Mouse (Mus musculus): ENCODE data around the gene Grin1. TPM values are rescaled to one million over a fixed set of nuclear protein-coding genes. Genes with fewer than 3 reads are reported as not detected.

The Grin1 gene
- polyA plus RNA-seq, 1 experiment from 2014 or later = 1.3 TPM

DNA sequence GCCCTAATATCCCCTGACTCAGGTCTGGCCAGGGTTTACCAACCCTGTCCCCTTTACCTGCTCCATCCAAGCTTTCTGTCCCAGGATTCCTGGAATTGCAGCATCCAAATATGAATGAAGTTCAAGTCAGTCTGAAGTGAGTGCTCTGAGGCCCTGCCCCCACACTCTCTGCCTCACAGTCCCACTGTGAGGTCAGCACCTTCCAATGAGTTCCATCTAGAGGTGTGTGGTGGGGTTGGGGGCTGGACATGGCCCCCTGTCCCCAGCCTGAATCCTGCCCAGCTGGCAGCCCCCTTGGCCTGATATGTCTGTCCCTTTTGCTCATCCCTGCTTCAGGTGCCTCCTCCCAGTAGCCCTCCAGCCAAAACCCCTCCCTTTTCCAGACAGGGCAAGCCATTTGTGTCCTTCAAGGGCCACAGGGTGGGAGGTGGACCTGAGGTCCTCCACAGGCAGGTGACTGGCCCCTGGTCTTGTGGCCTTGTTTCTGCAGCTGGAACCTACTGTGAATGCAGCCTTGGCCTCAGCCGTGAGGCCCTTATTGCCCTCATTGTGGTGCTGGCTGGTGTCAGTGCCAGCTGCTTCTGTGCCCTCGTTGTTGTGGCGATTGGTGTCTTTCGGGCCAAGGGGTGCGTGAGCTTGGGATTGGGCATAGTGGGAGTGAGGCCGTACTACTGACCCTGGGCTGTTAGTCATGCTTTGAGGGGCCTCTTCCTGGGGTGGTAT lies 30.9 kb downstream of the Grin1 start, which contains the start of gene Tmem210:
Gene Tmem210, plus strand, starts transcription at position 219 of the 723 bp plus-strand sequence.
- Histone ChIP-seq H3K9me3 (ENCODE audit: control insufficient read depth, low read length) (no peaks in the 10 kb centered on the region), H3K9ac (ENCODE audit: low read length) (no peak within 1 kb of the TSS), H3K27ac (replicated peaks) (peak within 1 kb of the TSS; percentile 94), H3K4me3 (ENCODE audit: low read depth, low read length) (no peak within 1 kb of the TSS), H3K4me2 (replicated peaks; ENCODE audit: low read depth) (0 out of 2 replicates have a peak within 1 kb of the TSS, but pooled peaks have one; percentile 8), H3K36me3 (ENCODE audit: control insufficient read depth, insufficient read depth, low read length) (peaks cover 13% of the 10 kb centered on the region), H3K27me3 (ENCODE audit: control insufficient read depth, insufficient read depth, low read length) (peaks cover 8% of the 10 kb centered on the region; the same call in 1 of the 2 replicates), H3K4me1 (replicated peaks; ENCODE audit: control insufficient read depth, insufficient read depth) (peaks cover 8% of the 10 kb centered on the region; the same call in 1 of the 2 replicates)
- WGBS = 69% methylated on average over 6 of the region's 6 CpGs
- no peak for DNase-seq (ENCODE audit: low spot score)
- TF ChIP-seq CTCF (IDR thresholded peaks at IDR 0.05; ENCODE audit: low read depth) = no peak
- TF ChIP-seq EP300 (optimal IDR thresholded peaks at IDR 0.05) = no peak
- no peak for ATAC-seq (ENCODE audit: low FRiP score, low TSS enrichment)

DNA sequence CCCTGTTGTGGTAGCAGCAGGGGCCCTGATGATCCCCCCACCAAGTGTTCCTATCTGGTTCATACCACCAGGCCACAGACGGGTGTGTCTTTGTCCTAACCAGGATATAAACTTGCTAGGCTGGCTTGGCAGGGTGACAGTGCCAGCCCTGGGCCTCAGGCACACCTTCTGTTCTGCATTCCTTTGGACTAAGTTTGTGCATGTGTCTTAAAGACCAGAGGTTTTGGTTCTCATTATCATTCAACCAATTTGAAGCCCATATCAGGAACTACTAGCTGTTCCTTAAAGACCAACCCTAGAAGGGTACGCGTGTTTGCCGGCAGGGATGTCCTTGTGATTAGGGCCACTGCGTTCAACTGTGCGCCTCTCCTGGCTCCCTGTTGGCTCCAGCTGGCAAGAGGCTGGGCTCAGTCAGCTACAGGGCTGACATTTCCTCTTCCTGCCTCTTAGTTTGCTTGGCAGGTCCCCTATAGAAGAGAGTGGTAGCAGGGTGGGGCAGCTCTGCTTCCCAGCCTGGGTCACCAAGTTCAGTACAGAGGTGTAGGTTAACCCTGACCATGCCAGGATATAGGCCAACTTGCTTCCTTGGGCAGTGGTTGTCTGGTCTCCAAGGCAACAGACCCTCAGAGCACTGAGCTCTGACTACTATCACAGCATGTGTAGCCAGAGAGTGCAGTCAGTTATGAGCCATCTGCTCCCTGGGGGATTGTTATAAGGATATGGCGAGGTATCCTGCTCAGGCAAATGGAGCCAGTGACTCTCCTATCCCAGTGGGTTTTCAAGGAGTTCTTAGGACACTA lies 31.9 kb downstream of the Grin1 start:
- no peaks in the 10 kb centered on the region for H3K9me3 ChIP-seq (ENCODE audit: control insufficient read depth, low read length)
- H3K9ac ChIP-seq (ENCODE audit: low read length) = no peak overlapping the region
- H3K27ac ChIP-seq (replicated peaks) = peak overlapping the region; percentile 94
- ATAC-seq (ENCODE audit: low FRiP score, low TSS enrichment) (peak; percentile 82), DNase-seq (ENCODE audit: low spot score) (peak; percentile 89)
- no peak overlapping the region for H3K4me3 ChIP-seq (ENCODE audit: low read depth, low read length)
- peaks cover 8% of the 10 kb centered on the region; the same call in 1 of the 2 replicates for H3K27me3 ChIP-seq (ENCODE audit: control insufficient read depth, insufficient read depth, low read length)
- 0 out of 2 replicates have a peak overlapping the region, but pooled peaks have one; percentile 8 for H3K4me2 ChIP-seq (replicated peaks; ENCODE audit: low read depth)
- H3K4me1 ChIP-seq (replicated peaks; ENCODE audit: control insufficient read depth, insufficient read depth) = peaks cover 8% of the 10 kb centered on the region; the same call in 1 of the 2 replicates
- peaks cover 17% of the 10 kb centered on the region for H3K36me3 ChIP-seq (ENCODE audit: control insufficient read depth, insufficient read depth, low read length)
- TF ChIP-seq CTCF (IDR thresholded peaks at IDR 0.05; ENCODE audit: low read depth) (no peak), EP300 (optimal IDR thresholded peaks at IDR 0.05) (peak; percentile 94)
- WGBS = 31% methylated on average over 7 of the region's 7 CpGs

DNA sequence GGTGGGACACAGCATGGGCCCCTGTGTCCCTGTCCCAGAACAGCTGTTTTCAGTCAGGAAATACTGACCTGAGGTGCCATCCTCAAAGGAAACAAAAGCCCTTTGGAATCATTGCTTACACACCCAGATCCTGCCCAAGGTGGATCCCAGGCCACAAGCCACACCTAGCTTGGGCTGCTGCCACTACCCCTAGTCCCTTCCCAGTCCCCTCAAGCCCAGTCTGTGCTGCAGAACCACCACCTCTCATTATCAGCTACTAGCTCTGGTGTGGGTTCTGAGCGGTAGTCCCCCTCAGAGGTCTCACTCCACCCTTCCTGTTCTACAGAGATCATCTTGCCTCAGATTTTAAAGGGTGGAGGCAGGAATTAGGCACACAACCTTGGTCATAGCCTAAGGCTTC lies 32.7 kb downstream of the Grin1 start:
- H3K4me2 ChIP-seq (replicated peaks; ENCODE audit: low read depth) = no peak overlapping the region
- no peak for TF ChIP-seq CTCF (IDR thresholded peaks at IDR 0.05; ENCODE audit: low read depth)
- no peak for TF ChIP-seq EP300 (optimal IDR thresholded peaks at IDR 0.05)
- H3K9ac ChIP-seq (ENCODE audit: low read length) = no peak overlapping the region
- H3K27ac ChIP-seq (replicated peaks) = peak overlapping the region; percentile 94
- no peaks in the 10 kb centered on the region for H3K9me3 ChIP-seq (ENCODE audit: control insufficient read depth, low read length)
- H3K4me1 ChIP-seq (replicated peaks; ENCODE audit: control insufficient read depth, insufficient read depth) = peaks cover 8% of the 10 kb centered on the region; the same call in 1 of the 2 replicates
- no peak overlapping the region for H3K4me3 ChIP-seq (ENCODE audit: low read depth, low read length)
- ATAC-seq (ENCODE audit: low FRiP score, low TSS enrichment) = peak; percentile 33
- WGBS = 33% methylated on average over 1 of the region's 1 CpGs
- peaks cover 2% of the 10 kb centered on the region; the same call in 1 of the 2 replicates for H3K27me3 ChIP-seq (ENCODE audit: control insufficient read depth, insufficient read depth, low read length)
- peak; percentile 64 for DNase-seq (ENCODE audit: low spot score)
- H3K36me3 ChIP-seq (ENCODE audit: control insufficient read depth, insufficient read depth, low read length) = peaks cover 17% of the 10 kb centered on the region

DNA sequence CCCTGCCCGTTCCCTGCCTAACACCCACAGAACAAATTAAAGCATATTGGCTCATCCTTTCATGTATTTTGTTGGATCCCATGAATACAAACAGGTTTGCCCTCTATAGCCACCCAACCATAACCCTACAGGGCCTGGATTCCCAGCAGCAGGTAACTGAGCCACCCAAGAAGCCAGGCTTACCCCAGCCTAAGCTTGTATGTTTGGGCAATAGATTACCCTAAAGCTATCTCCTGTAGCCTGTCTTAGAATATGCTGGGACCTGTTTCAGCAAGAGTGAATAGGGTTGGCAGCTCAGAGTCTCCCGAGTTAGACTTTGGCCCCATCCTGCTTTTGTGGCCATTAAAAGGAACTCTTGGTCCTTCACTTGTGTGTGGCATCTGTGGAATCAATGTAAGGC lies 33.4 kb downstream of the Grin1 start:
- DNase-seq (ENCODE audit: low spot score) = no peak
- Histone ChIP-seq H3K4me1 (replicated peaks; ENCODE audit: control insufficient read depth, insufficient read depth) (peaks cover 8% of the 10 kb centered on the region; the same call in 1 of the 2 replicates), H3K36me3 (ENCODE audit: control insufficient read depth, insufficient read depth, low read length) (peaks cover 23% of the 10 kb centered on the region), H3K27me3 (ENCODE audit: control insufficient read depth, insufficient read depth, low read length) (0 out of 2 replicates have a peak, but pooled peaks cover 2% of the 10 kb centered on the region), H3K9ac (ENCODE audit: low read length) (no peak overlapping the region), H3K4me2 (replicated peaks; ENCODE audit: low read depth) (no peak overlapping the region), H3K9me3 (ENCODE audit: control insufficient read depth, low read length) (no peaks in the 10 kb centered on the region), H3K27ac (replicated peaks) (peak overlapping the region; percentile 94), H3K4me3 (ENCODE audit: low read depth, low read length) (no peak overlapping the region)
- no peak for ATAC-seq (ENCODE audit: low FRiP score, low TSS enrichment)
- TF ChIP-seq EP300 (optimal IDR thresholded peaks at IDR 0.05) (no peak), CTCF (IDR thresholded peaks at IDR 0.05; ENCODE audit: low read depth) (no peak)
- 63% methylated on average over 2 of the region's 2 CpGs for WGBS

DNA sequence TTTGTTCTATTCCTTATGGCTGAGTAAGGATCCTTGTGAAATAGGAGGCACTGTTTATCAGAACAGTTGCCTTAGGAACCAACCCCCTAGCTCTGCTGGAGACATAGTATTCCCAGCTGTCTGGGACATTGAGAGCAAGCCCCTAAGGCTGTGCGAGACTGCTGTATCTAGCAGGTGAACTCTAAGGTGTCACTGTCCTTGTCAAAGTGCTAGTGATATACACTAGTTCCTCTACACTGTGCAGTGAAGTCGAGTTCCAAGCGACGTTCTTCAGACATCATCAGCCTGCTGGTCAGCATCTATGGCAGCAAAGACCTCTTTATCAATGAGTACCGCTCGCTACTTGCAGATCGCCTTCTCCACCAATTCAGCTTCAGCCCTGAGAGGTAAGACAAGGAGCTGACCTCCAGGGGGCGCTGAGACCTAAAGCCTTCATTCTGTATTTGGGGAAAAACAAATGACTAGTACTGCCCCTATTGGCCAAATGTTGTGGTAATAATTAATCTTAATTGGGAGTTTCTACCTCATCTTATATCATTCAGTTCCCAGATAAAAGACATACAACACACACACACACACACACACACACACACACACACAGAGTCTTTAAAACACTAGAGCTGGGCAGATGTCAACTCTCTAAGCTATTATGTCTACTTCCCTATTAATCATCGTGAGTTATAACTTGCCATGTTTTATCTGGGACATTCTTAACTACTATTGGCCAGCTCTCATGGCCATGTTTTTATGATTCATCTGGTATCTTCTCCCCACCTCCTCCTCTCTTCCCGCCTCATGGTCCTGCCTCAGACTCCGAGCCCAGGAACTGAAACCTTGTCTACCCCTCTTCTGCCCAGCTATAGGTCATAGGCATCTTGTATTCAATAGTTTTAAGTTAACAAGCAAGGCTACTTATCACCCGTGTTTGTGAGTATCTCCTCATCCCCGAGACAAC lies 39.8 kb downstream of the Grin1 start:
- WGBS = 61% methylated on average over 13 of the region's 13 CpGs
- TF ChIP-seq EP300 (optimal IDR thresholded peaks at IDR 0.05) (no peak), CTCF (IDR thresholded peaks at IDR 0.05; ENCODE audit: low read depth) (peak; percentile 96)
- ATAC-seq (ENCODE audit: low FRiP score, low TSS enrichment) (peak; percentile 72), DNase-seq (ENCODE audit: low spot score) (peak; percentile 93)
- H3K4me2 ChIP-seq (replicated peaks; ENCODE audit: low read depth) = no peak overlapping the region
- H3K4me3 ChIP-seq (ENCODE audit: low read depth, low read length) = no peak overlapping the region
- no peaks in the 10 kb centered on the region for H3K9me3 ChIP-seq (ENCODE audit: control insufficient read depth, low read length)
- no peaks in the 10 kb centered on the region for H3K27me3 ChIP-seq (ENCODE audit: control insufficient read depth, insufficient read depth, low read length)
- no peak overlapping the region for H3K9ac ChIP-seq (ENCODE audit: low read length)
- H3K36me3 ChIP-seq (ENCODE audit: control insufficient read depth, insufficient read depth, low read length) = peaks cover 51% of the 10 kb centered on the region
- no peak overlapping the region for H3K27ac ChIP-seq (replicated peaks)
- H3K4me1 ChIP-seq (replicated peaks; ENCODE audit: control insufficient read depth, insufficient read depth) = no peaks in the 10 kb centered on the region

Measured in stomach, postnatal 0 days (tissue).